Mouse (Mus musculus): ENCODE data around the gene H2-Ob. TPM values are rescaled to one million over a fixed set of nuclear protein-coding genes. Genes with fewer than 3 reads are reported as not detected.

The H2-Ob gene
- polyA plus RNA-seq, 1 experiment: 1.9 TPM

- Histone ChIP-seq H3K27ac (ENCODE audit: insufficient read depth, low read depth, low read length) (no peak overlapping the region), H3K4me1 (ENCODE audit: control insufficient read depth, insufficient read depth, low read length) (peaks cover 13% of the 10 kb centered on the region; the same call in 1 of the 2 replicates), H3K4me3 (ENCODE audit: insufficient read depth, low read length) (no peak overlapping the region)
- no peak for TF ChIP-seq CTCF (IDR thresholded peaks at IDR 0.05; ENCODE audit: low read depth, low read length)
- no peak for TF ChIP-seq POLR2A (IDR thresholded peaks at IDR 0.05; ENCODE audit: borderline replicate concordance, low read depth, low read length)
Observed at GRCm38 (mm10) chr17:34288131-34288530, 49.4 kb downstream of the H2-Ob start.

- TF ChIP-seq CTCF (IDR thresholded peaks at IDR 0.05; ENCODE audit: low read depth, low read length) (no peak), POLR2A (IDR thresholded peaks at IDR 0.05; ENCODE audit: borderline replicate concordance, low read depth, low read length) (no peak)
- Histone ChIP-seq H3K4me1 (ENCODE audit: control insufficient read depth, insufficient read depth, low read length) (peaks cover 23% of the 10 kb centered on the region), H3K27ac (ENCODE audit: insufficient read depth, low read depth, low read length) (no peak overlapping the region), H3K4me3 (ENCODE audit: insufficient read depth, low read length) (no peak overlapping the region)
Observed at GRCm38 (mm10) chr17:34291609-34292008, 52.9 kb downstream of the H2-Ob start.

- TF ChIP-seq POLR2A (IDR thresholded peaks at IDR 0.05; ENCODE audit: borderline replicate concordance, low read depth, low read length): no peak
- no peak for TF ChIP-seq CTCF (IDR thresholded peaks at IDR 0.05; ENCODE audit: low read depth, low read length)
- Histone ChIP-seq H3K4me3 (ENCODE audit: insufficient read depth, low read length) (no peak overlapping the region), H3K4me1 (ENCODE audit: control insufficient read depth, insufficient read depth, low read length) (peaks cover 19% of the 10 kb centered on the region), H3K27ac (ENCODE audit: insufficient read depth, low read depth, low read length) (no peak overlapping the region)
Observed at GRCm38 (mm10) chr17:34292570-34292969, 53.9 kb downstream of the H2-Ob start.

- no peak overlapping the region for H3K27ac ChIP-seq (ENCODE audit: insufficient read depth, low read depth, low read length)
- TF ChIP-seq CTCF (IDR thresholded peaks at IDR 0.05; ENCODE audit: low read depth, low read length): no peak
- no peak for TF ChIP-seq POLR2A (IDR thresholded peaks at IDR 0.05; ENCODE audit: borderline replicate concordance, low read depth, low read length)
- H3K4me3 ChIP-seq (ENCODE audit: insufficient read depth, low read length): no peak overlapping the region
- H3K4me1 ChIP-seq (ENCODE audit: control insufficient read depth, insufficient read depth, low read length): peaks cover 16% of the 10 kb centered on the region
Observed at GRCm38 (mm10) chr17:34293533-34293932, 54.8 kb downstream of the H2-Ob start.

- peaks cover 16% of the 10 kb centered on the region for H3K4me1 ChIP-seq (ENCODE audit: control insufficient read depth, insufficient read depth, low read length)
- H3K27ac ChIP-seq (ENCODE audit: insufficient read depth, low read depth, low read length): no peak overlapping the region
- H3K4me3 ChIP-seq (ENCODE audit: insufficient read depth, low read length): no peak overlapping the region
- TF ChIP-seq CTCF (IDR thresholded peaks at IDR 0.05; ENCODE audit: low read depth, low read length) (no peak), POLR2A (IDR thresholded peaks at IDR 0.05; ENCODE audit: borderline replicate concordance, low read depth, low read length) (no peak)
Observed at GRCm38 (mm10) chr17:34294249-34294648, 55.5 kb downstream of the H2-Ob start.

- Histone ChIP-seq H3K4me3 (ENCODE audit: insufficient read depth, low read length) (no peak overlapping the region), H3K4me1 (ENCODE audit: control insufficient read depth, insufficient read depth, low read length) (peaks cover 16% of the 10 kb centered on the region), H3K27ac (ENCODE audit: insufficient read depth, low read depth, low read length) (no peak overlapping the region)
- TF ChIP-seq CTCF (IDR thresholded peaks at IDR 0.05; ENCODE audit: low read depth, low read length): no peak
- TF ChIP-seq POLR2A (IDR thresholded peaks at IDR 0.05; ENCODE audit: borderline replicate concordance, low read depth, low read length): no peak
Observed at GRCm38 (mm10) chr17:34295307-34295706, 56.6 kb downstream of the H2-Ob start.

GRCm38 (mm10) chr17:34295891-34296794 lies 57.4 kb downstream of the H2-Ob start:
- Histone ChIP-seq H3K4me1 (ENCODE audit: control insufficient read depth, insufficient read depth, low read length) (peaks cover 13% of the 10 kb centered on the region), H3K4me3 (ENCODE audit: insufficient read depth, low read length) (peak overlapping the region; percentile 34), H3K27ac (ENCODE audit: insufficient read depth, low read depth, low read length) (peak overlapping the region; percentile 27)
- TF ChIP-seq POLR2A (IDR thresholded peaks at IDR 0.05; ENCODE audit: borderline replicate concordance, low read depth, low read length) (no peak), CTCF (IDR thresholded peaks at IDR 0.05; ENCODE audit: low read depth, low read length) (no peak)

GRCm38 (mm10) chr17:34299356-34299755 lies 60.7 kb downstream of the H2-Ob start:
- no peak for TF ChIP-seq CTCF (IDR thresholded peaks at IDR 0.05; ENCODE audit: low read depth, low read length)
- no peak overlapping the region for H3K4me3 ChIP-seq (ENCODE audit: insufficient read depth, low read length)
- peaks cover 10% of the 10 kb centered on the region for H3K4me1 ChIP-seq (ENCODE audit: control insufficient read depth, insufficient read depth, low read length)
- H3K27ac ChIP-seq (ENCODE audit: insufficient read depth, low read depth, low read length): no peak overlapping the region

- Histone ChIP-seq H3K4me3 (ENCODE audit: insufficient read depth, low read length) (no peak overlapping the region), H3K27ac (ENCODE audit: insufficient read depth, low read depth, low read length) (no peak overlapping the region), H3K4me1 (ENCODE audit: control insufficient read depth, insufficient read depth, low read length) (peaks cover 10% of the 10 kb centered on the region)
- TF ChIP-seq CTCF (IDR thresholded peaks at IDR 0.05; ENCODE audit: low read depth, low read length) (no peak), POLR2A (IDR thresholded peaks at IDR 0.05; ENCODE audit: borderline replicate concordance, low read depth, low read length) (no peak)
Observed at GRCm38 (mm10) chr17:34300071-34300470, 61.4 kb downstream of the H2-Ob start.
